Mouse (Mus musculus) adrenal gland, postnatal 4 days (tissue): ENCODE data around the gene Serpina1c. TPM values are rescaled to one million over a fixed set of nuclear protein-coding genes. Genes with fewer than 3 reads are reported as not detected.
"Not testable (repeated sequence)": the region's sequence is repeated elsewhere in the genome, so short reads cannot be mapped to it uniquely, and the experiment has no call there.

Source experiments
- DNase-seq, 2 experiments: peaks; one replicate each; pipeline ENCODE4 v3.0.0; 2021 to 2022; ENCODE audit warnings: low spot score in 2 of 2, mixed read lengths in 2 of 2
- long read RNA-seq, 2 experiments: library from polyadenylated mRNA; stranded (forward); transcript quantifications; one replicate each; pipeline ENCODE4 v2.0.0; 2021
- total RNA-seq, 2 experiments: library from RNA; stranded (reverse); gene quantifications; 2 replicates each; pipeline ENCODE4 v1.2.3; 2021

Serpina1c gene
- 100 to 1,000 TPM in 1 of 2 experiments, 1 to 10 TPM in 1; 9.0 to 275 TPM for total RNA-seq
- long read RNA-seq, experiment 1, transcript Serpina1c-201 (5 exons, 1,361 nt), result major isoform, 214 of 241 reads
- long read RNA-seq, experiment 1, partial matches to known transcripts, result 20 of 241 reads
- long read RNA-seq, experiment 1, other reads (novel, unspliced or antisense), result 7 of 241 reads
- long read RNA-seq, experiment 2, partial matches to known transcripts, result 0 of 3 reads
- long read RNA-seq, experiment 2, other reads (novel, unspliced or antisense), result 0 of 3 reads

- DNase-seq, result not testable (repeated sequence)
These were observed at the start of gene Serpina1c for GRCm38 (mm10) chr12:103904837-103905340. Serpina1c (minus strand) TSS chr12:103904887.

- not testable (repeated sequence) for DNase-seq
These were observed 48.3 kb upstream of the Serpina1c start for GRCm38 (mm10) chr12:103952972-103953371.

- no peak for DNase-seq
These were observed 41.6 kb upstream of the Serpina1c start for GRCm38 (mm10) chr12:103946243-103946642.

- DNase-seq, result not testable (repeated sequence)
These were observed 4.5 kb upstream of the Serpina1c start for GRCm38 (mm10) chr12:103909181-103909580.

- DNase-seq, result not testable (repeated sequence)
These were observed 3.1 kb upstream of the Serpina1c start for GRCm38 (mm10) chr12:103907746-103908145.

GRCm38 (mm10) chr12:103901929-103902328 is 2.8 kb downstream of the Serpina1c start:
- not testable (repeated sequence) for DNase-seq

- not testable (repeated sequence) for DNase-seq
These were observed 37.8 kb downstream of the Serpina1c start for GRCm38 (mm10) chr12:103866873-103867272.

- DNase-seq, result not testable (repeated sequence)
These were observed 41.3 kb downstream of the Serpina1c start, which contains the start of gene Serpina1a for GRCm38 (mm10) chr12:103863101-103863974. Serpina1a (minus strand) TSS chr12:103863562.

- DNase-seq, result no peak
These were observed 43.7 kb downstream of the Serpina1c start for GRCm38 (mm10) chr12:103860976-103861375.

GRCm38 (mm10) chr12:103860571-103860970 is 44.1 kb downstream of the Serpina1c start:
- not testable (repeated sequence) for DNase-seq

- DNase-seq, result not testable (repeated sequence)
These were observed 45.1 kb downstream of the Serpina1c start for GRCm38 (mm10) chr12:103859584-103859983.

- not testable (repeated sequence) for DNase-seq
These were observed 51.7 kb downstream of the Serpina1c start for GRCm38 (mm10) chr12:103853032-103853431.

Other genes starting within 250 kb of the Serpina1c start
- 1 to 10 TPM in 1 of 2 experiments, under 1 TPM in 1; 0.76 to 3.0 TPM for gene Serpina6, start 247.7 kb downstream of the Serpina1c start, total RNA-seq
- not detected for gene Serpina16, start 228.7 kb downstream of the Serpina1c start, total RNA-seq
- gene Serpina1f, start 209.4 kb downstream of the Serpina1c start, total RNA-seq, result not detected
- 100 to 1,000 TPM in 1 of 2 experiments, 10 to 100 TPM in 1; 11.7 to 342 TPM for gene Serpina1d, start 131.3 kb downstream of the Serpina1c start, total RNA-seq
- gene Serpina1b, start 74.5 kb downstream of the Serpina1c start, total RNA-seq, result 100 to 1,000 TPM in 1 of 2 experiments, 10 to 100 TPM in 1; 27.4 to 753 TPM
- 100 to 1,000 TPM in 1 of 2 experiments, 10 to 100 TPM in 1; 11.1 to 267 TPM for gene Serpina1a, start 41.3 kb downstream of the Serpina1c start, total RNA-seq
- 100 to 1,000 TPM in 1 of 2 experiments, 1 to 10 TPM in 1; 8.3 to 423 TPM for gene Serpina1e, start 54.1 kb upstream of the Serpina1c start, total RNA-seq
- 10 to 100 TPM in 1 of 2 experiments, under 1 TPM in 1; 0.53 to 23.8 TPM for gene Serpina11, start 85.1 kb upstream of the Serpina1c start, total RNA-seq
- gene Serpina9, start 108.9 kb upstream of the Serpina1c start, total RNA-seq, result under 1 TPM in 1 of 2 experiments, not detected in 1; 0.17 TPM
- under 1 TPM in 1 of 2 experiments, not detected in 1; 0.08 TPM for gene Serpina12, start 139.6 kb upstream of the Serpina1c start, total RNA-seq
- under 1 TPM; 0.22 to 0.51 TPM for gene Serpina5, start 196.2 kb upstream of the Serpina1c start, total RNA-seq
- gene Serpina3a, start 207.8 kb upstream of the Serpina1c start, total RNA-seq, result not detected
- under 1 TPM in 1 of 2 experiments, not detected in 1; 0.70 TPM for gene Serpina3b, start 223.1 kb upstream of the Serpina1c start, total RNA-seq
- gene Serpina3c, start 249.0 kb upstream of the Serpina1c start, total RNA-seq, result 1 to 10 TPM; 2.0 to 3.2 TPM